Mouse (Mus musculus) common myeloid progenitor, adult 5-6 weeks (primary cell): ENCODE results near the gene 1190007I07Rik. TPM values are rescaled to one million over a fixed set of nuclear protein-coding genes. Genes with fewer than 3 reads are reported as not detected.
"Not testable (repeated sequence)": the region's sequence is repeated elsewhere in the genome, so short reads cannot be mapped to it uniquely, and the experiment has no call there.

Experiments
- ATAC-seq: replicated peaks from 2 replicates; pipeline ENCODE4 v1.8.0; 2016; ENCODE audit warnings: low read depth, mild to moderate bottlenecking, moderate TSS enrichment, inconsistent platforms; ENCODE audit not compliant: poor library complexity, severe bottlenecking
- total RNA-seq: library from RNA; stranded (forward); fragments of 200-1000, 187-1606 nt; gene quantifications from 2 replicates; pipeline ENCODE4 v1.2.3, GENCODE M21; 2017

The 1190007I07Rik gene
- total RNA-seq, 1 experiment from 2014 or later = 129 TPM

GRCm38 (mm10) chr10:82629586-82630255 lies 6.7 kb upstream of the 1190007I07Rik start, which contains the start of gene Tdg:
TSS of gene Tdg (plus strand) at chr10:82629828.
- ATAC-seq = peak; percentile 90

DNA sequence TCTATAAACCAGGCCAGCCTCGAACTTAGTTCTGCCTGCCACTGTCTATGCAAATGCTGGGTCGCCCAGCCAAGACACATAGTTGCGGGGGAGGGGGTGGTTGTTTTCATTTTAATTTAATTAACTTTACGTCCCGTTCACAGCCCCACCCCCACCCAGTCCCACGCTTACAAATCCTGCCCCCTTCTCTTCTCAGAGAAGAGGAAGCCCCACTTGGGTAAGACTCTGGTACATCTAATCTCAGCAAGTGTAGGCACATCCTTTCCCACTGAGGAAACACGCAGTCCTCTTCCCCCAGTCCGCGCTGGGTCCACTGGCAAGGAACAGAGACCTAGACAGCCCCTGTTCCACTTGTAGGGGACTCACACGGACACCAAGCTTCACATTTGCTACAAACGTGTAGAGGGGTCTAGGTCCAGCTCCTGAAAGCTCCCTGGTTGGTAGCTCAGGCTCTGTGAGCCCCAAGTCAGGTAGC lies 6.1 kb upstream of the 1190007I07Rik start:
- peak; percentile 40 for ATAC-seq

DNA sequence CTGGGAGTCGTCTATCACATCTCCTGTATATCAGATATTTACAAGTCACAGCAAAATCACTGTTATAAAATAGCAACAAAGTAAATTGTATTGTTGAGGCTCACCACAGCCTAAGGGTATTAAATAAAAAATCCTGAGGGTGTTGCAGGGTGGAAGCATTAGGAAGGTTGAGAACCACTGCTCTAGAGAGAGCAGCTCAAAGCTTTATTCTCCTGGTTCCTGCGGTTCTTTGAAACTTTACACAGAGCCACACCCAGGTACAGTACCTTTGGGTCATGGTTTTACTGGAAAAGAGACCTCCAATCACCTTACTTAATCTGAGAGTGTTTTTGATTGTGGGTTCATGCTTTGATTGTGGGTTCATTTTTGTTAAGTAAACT lies 515 bp upstream of the 1190007I07Rik start:
- not testable (repeated sequence) for ATAC-seq

DNA sequence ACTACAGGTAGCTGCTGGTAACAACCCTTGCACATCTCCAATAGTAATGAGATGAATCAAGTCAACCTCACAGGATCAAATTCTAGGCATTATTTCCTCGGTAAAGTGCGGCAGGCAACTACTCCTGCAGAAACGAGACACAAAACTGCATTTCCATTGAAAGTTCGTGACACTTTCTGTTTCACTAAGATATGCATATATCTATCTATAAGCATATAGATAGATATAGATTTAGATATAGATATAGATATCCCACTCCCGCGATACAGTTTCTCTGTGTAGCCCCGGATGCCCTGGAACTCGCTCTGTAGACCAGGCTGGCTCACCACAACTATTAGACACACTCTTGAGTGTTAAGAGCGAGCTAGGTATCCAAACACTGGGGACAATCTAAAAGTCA lies 793 bp downstream of the 1190007I07Rik start:
- ATAC-seq = no peak

GRCm38 (mm10) chr10:82594421-82594820 lies 28.6 kb downstream of the 1190007I07Rik start:
- ATAC-seq = not testable (repeated sequence)

- not testable (repeated sequence) for ATAC-seq
Measured at GRCm38 (mm10) chr10:82589673-82590072, 33.4 kb downstream of the 1190007I07Rik start.

DNA sequence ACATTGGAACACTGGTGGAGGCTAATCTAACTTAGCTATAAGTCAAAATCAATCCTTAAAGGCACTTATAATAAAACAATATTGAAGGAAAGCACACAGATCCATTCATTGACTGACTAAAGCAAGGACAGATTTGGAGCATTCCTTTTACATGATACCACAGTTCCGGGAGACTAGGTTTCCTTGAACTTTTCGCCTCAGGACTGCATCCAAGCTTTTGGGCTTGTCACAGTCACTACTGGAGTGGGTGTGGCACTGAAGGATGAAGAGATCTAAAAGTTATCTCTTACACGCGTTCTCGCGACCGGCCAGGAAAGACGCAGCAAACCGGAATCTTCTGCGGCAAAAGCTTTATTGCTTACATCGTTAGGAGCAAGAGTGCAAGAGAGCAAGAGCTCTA lies 51.9 kb downstream of the 1190007I07Rik start:
- ATAC-seq = not testable (repeated sequence)

Other genes starting within 250 kb of the 1190007I07Rik start
- gene Gm1553, start 130.6 kb downstream of the 1190007I07Rik start, total RNA-seq = not detected in 2 replicates
- gene Tdg, start 6.6 kb upstream of the 1190007I07Rik start, total RNA-seq = 97.6 and 111 TPM in 2 replicates
- gene Glt8d2, start 67.4 kb upstream of the 1190007I07Rik start, total RNA-seq = 0.19 and 4.7 TPM in 2 replicates
- gene Hcfc2, start 72.9 kb upstream of the 1190007I07Rik start, total RNA-seq = 27.8 and 28.8 TPM in 2 replicates
- gene Nfyb, start 140.9 kb upstream of the 1190007I07Rik start, total RNA-seq = 87.5 and 91.5 TPM in 2 replicates
- gene Txnrd1, start 210.7 kb upstream of the 1190007I07Rik start, total RNA-seq = 114 and 119 TPM in 2 replicates
- 3.3 and 3.6 TPM in 2 replicates for gene Eid3, start 243.4 kb upstream of the 1190007I07Rik start, total RNA-seq